Mouse (Mus musculus) MEL (cell line): ENCODE measurements around the gene Lpcat3.

Experiments
- CHD2 ChIP-seq: IDR thresholded peaks from 2 replicates; pipeline ENCODE4 v1.6.1; 2011; ENCODE audit warnings: low read length, improper control_type of control experiment
- CTCF ChIP-seq, 3 experiments: IDR thresholded peaks in 2 of 3; conservative IDR thresholded peaks in 1 of 3; 2 replicates each; pipeline ENCODE4 v1.5.1; 2011 to 2012; ENCODE audit warnings: low read length in 3 of 3, low read depth in 2 of 3, mild to moderate bottlenecking in 2 of 3, improper control_type of control experiment in 1 of 3, inconsistent platforms in 1 of 3, mixed read lengths in 1 of 3, moderate library complexity in 1 of 3; ENCODE audit not compliant: control insufficient read depth in 1 of 3, insufficient read depth in 1 of 3, poor library complexity in 1 of 3, severe bottlenecking in 1 of 3
- NRF1 ChIP-seq: IDR thresholded peaks from 2 replicates; pipeline ENCODE4 v1.6.1; 2014; ENCODE audit warnings: low read depth, mild to moderate bottlenecking, inconsistent platforms, low read length, improper control_type of control experiment, moderate library complexity; ENCODE audit not compliant: poor library complexity, insufficient read depth, severe bottlenecking
- POLR2A ChIP-seq, 2 experiments: IDR thresholded peaks; 2 replicates each; pipeline ENCODE4 v1.6.1; 2011 to 2012; ENCODE audit warnings: low read length in 2 of 2, mild to moderate bottlenecking in 2 of 2, control low read depth in 1 of 2, improper control_type of control experiment in 1 of 2, low read depth in 1 of 2, moderate library complexity in 1 of 2; ENCODE audit not compliant: control insufficient read depth in 1 of 2, insufficient read depth in 1 of 2, poor library complexity in 1 of 2
- RCOR1 ChIP-seq: IDR thresholded peaks from 2 replicates; pipeline ENCODE4 v1.6.1; 2012; ENCODE audit warnings: low read depth, mild to moderate bottlenecking, inconsistent platforms, low read length, improper control_type of control experiment
- TBP ChIP-seq: IDR thresholded peaks from 2 replicates; pipeline ENCODE4 v1.8.0; 2011; ENCODE audit warnings: low read depth, low read length, improper control_type of control experiment
- USF1 ChIP-seq: IDR thresholded peaks from 2 replicates; pipeline ENCODE4 v1.6.1; 2014; ENCODE audit warnings: low read depth, mild to moderate bottlenecking, inconsistent platforms, low read length, improper control_type of control experiment, moderate library complexity

GRCm38 (mm10) chr6:124742839-124743514 lies 80.2 kb downstream of the Lpcat3 start:
- TF ChIP-seq NRF1 (no peak), CHD2 (no peak), RCOR1 (no peak), POLR2A (IDR thresholded peaks at IDR 0.05; ENCODE audit: control insufficient read depth in 1 of 2, insufficient read depth in 1 of 2, low read depth in 1 of 2, low read length in 2 of 2, poor library complexity in 1 of 2) (no peak), TBP (no peak), USF1 (no peak), CTCF (IDR thresholded peaks at IDR 0.05 in 2 of 3, conservative IDR thresholded peaks at IDR 0.05 in 1 of 3; ENCODE audit: control insufficient read depth in 1 of 3, insufficient read depth in 1 of 3, low read depth in 2 of 3, low read length in 3 of 3, poor library complexity in 1 of 3, severe bottlenecking in 1 of 3) (no peak)
